Comparison of ENCODE assay signal across 9 mouse cellular contexts in the genomic region with DNA sequence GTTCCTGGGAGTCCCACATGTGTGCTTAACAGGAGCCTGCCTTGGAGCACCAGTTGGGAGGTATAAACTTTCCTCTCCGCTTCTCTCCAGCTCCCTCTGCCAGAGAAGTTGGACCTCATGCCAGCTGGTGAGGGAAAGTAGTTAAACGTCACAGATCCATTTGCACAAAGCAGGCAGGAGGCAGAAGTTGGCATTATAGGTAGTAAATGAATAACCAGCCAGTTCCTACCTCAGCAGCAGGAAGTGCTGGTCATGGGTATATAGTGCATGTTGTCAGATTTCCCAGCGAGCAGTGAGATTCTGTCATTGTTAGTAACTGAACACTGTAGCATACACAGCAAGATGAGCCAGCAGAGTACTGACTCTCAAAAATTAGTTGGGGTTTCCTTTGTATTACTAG. TPM values are rescaled to one million over a fixed set of nuclear protein-coding genes. Genes with fewer than 3 reads are reported as not detected.
DNase-seq lines count a peak whose midpoint lies in the region; ATAC-seq lines count a peak whose summit lies in the region.
"Had no signal": no experiment of that assay in that cellular context is flagged by ENCODE, and none has a peak within 500 bp of the region (broad histone marks: within the 10 kb centered on the region; RNA-seq: fewer than 3 reads in every experiment).

No protein-coding gene starts in this region.

- no peaks in the 10 kb centered on the region for H3K36me3 ChIP-seq in forebrain, embryonic 15.5 days
- H3K36me3 ChIP-seq in forebrain, embryonic 16.5 days (ENCODE audit: control insufficient read depth, insufficient read depth): no peaks in the 10 kb centered on the region
- no peaks in the 10 kb centered on the region for H3K36me3 ChIP-seq in kidney, embryonic 16.5 days (ENCODE audit: insufficient read depth, low read length)
- H3K36me3 ChIP-seq in midbrain, embryonic 14.5 days (ENCODE audit: control insufficient read depth, insufficient read depth, low read length): no peaks in the 10 kb centered on the region

- no peaks in the 10 kb centered on the region for H3K27me3 ChIP-seq in forebrain, embryonic 15.5 days
- H3K27me3 ChIP-seq in forebrain, embryonic 16.5 days (replicated peaks; ENCODE audit: control insufficient read depth, insufficient read depth, low read length): no peaks in the 10 kb centered on the region
- no peaks in the 10 kb centered on the region for H3K27me3 ChIP-seq in kidney, embryonic 16.5 days (ENCODE audit: insufficient read depth, low read length)
- no peaks in the 10 kb centered on the region for H3K27me3 ChIP-seq in midbrain, embryonic 14.5 days (ENCODE audit: control insufficient read depth, insufficient read depth, low read length)

- H3K9ac ChIP-seq in forebrain, embryonic 15.5 days (replicated peaks): no peak overlapping the region
- no peak overlapping the region for H3K9ac ChIP-seq in forebrain, embryonic 16.5 days (replicated peaks; ENCODE audit: low read depth, low read length)
- no peak overlapping the region; the same call in 1 of the 2 replicates for H3K9ac ChIP-seq in kidney, embryonic 16.5 days (replicated peaks; ENCODE audit: low read length)
- H3K9ac ChIP-seq in midbrain, embryonic 14.5 days (replicated peaks; ENCODE audit: low read length): no peak overlapping the region

- H3K9me3 ChIP-seq in forebrain, embryonic 15.5 days: no peaks in the 10 kb centered on the region
- H3K9me3 ChIP-seq in forebrain, embryonic 16.5 days (ENCODE audit: control insufficient read depth, low read length): no peaks in the 10 kb centered on the region
- H3K9me3 ChIP-seq in kidney, embryonic 16.5 days (ENCODE audit: low read length): no peaks in the 10 kb centered on the region
- H3K9me3 ChIP-seq in midbrain, embryonic 14.5 days (ENCODE audit: control insufficient read depth, low read length): no peaks in the 10 kb centered on the region

- peak; percentile 42 for DNase-seq in right cerebral cortex, postnatal 25 days
- no peak for DNase-seq in right cerebral cortex, postnatal 14 days
- peak; percentile 47 for DNase-seq in telencephalon, adult 2 months (ENCODE audit: low read depth, low spot score)
- DNase-seq in midbrain, embryonic 14.5 days: no peak
- DNase-seq in adrenal gland, adult 2 months: no peak
- DNase-seq: heart, adult 18-20 months had no signal

- no peak for ATAC-seq in forebrain, embryonic 15.5 days (replicated peaks)
- no peak for ATAC-seq in forebrain, embryonic 16.5 days
- peak; percentile 74; the same call in 1 of the 2 replicates for ATAC-seq in kidney, embryonic 16.5 days (ENCODE audit: low FRiP score, low TSS enrichment)
- ATAC-seq in midbrain, embryonic 14.5 days (ENCODE audit: low FRiP score, low TSS enrichment): no peak

- peaks cover 32% of the 10 kb centered on the region for H3K4me1 ChIP-seq in forebrain, embryonic 15.5 days
- H3K4me1 ChIP-seq in forebrain, embryonic 16.5 days (replicated peaks; ENCODE audit: control insufficient read depth, insufficient read depth, low read length): peaks cover 21% of the 10 kb centered on the region
- H3K4me1 ChIP-seq in kidney, embryonic 16.5 days (ENCODE audit: insufficient read depth, low read length): peaks cover 30% of the 10 kb centered on the region
- peaks cover 23% of the 10 kb centered on the region; the same call in 1 of the 2 replicates for H3K4me1 ChIP-seq in midbrain, embryonic 14.5 days (ENCODE audit: control insufficient read depth, insufficient read depth, low read length)

- H3K4me3 ChIP-seq in forebrain, embryonic 15.5 days: no peak overlapping the region
- no peak overlapping the region for H3K4me3 ChIP-seq in forebrain, embryonic 16.5 days (replicated peaks; ENCODE audit: low read length)
- no peak overlapping the region for H3K4me3 ChIP-seq in kidney, embryonic 16.5 days (ENCODE audit: low read length)
- no peak overlapping the region for H3K4me3 ChIP-seq in midbrain, embryonic 14.5 days (replicated peaks; ENCODE audit: low read depth, low read length)

- H3K4me2 ChIP-seq in forebrain, embryonic 15.5 days (replicated peaks): no peak overlapping the region
- H3K4me2 ChIP-seq in forebrain, embryonic 16.5 days (ENCODE audit: low read length): no peak overlapping the region
- H3K4me2 ChIP-seq in kidney, embryonic 16.5 days (replicated peaks; ENCODE audit: low read depth, low read length): peak overlapping the region; percentile 33
- no peak overlapping the region for H3K4me2 ChIP-seq in midbrain, embryonic 14.5 days (ENCODE audit: low read length)

- WGBS in forebrain, embryonic 15.5 days: 39% methylated on average over 3 of the region's 3 CpGs
- 52% methylated on average over 3 of the region's 3 CpGs for WGBS in forebrain, embryonic 16.5 days
- WGBS in kidney, embryonic 16.5 days: 33% methylated on average over 3 of the region's 3 CpGs
- WGBS in midbrain, embryonic 14.5 days: 62% methylated on average over 3 of the region's 3 CpGs

- 0 out of 2 replicates have a peak overlapping the region, but pooled peaks have one; percentile 23 for H3K27ac ChIP-seq in forebrain, embryonic 15.5 days (replicated peaks)
- no peak overlapping the region for H3K27ac ChIP-seq in forebrain, embryonic 16.5 days (ENCODE audit: low read length)
- peak overlapping the region; percentile 75; the same call in 1 of the 2 replicates for H3K27ac ChIP-seq in kidney, embryonic 16.5 days (ENCODE audit: low read length)
- H3K27ac ChIP-seq in midbrain, embryonic 14.5 days (replicated peaks; ENCODE audit: low read depth, low read length): no peak overlapping the region

RNA-seq across cellular contexts. Expression of a gene that starts 31.4 kb away (rescaled TPM):
- polyA plus RNA-seq in forebrain, embryonic 15.5 days (2015; fragmentation: Nextera tagmentation; extraction: Ambion mirVana): 29.2 and 31.0 TPM in 2 replicates
- polyA plus RNA-seq in forebrain, embryonic 16.5 days (2015; fragmentation: Nextera tagmentation; extraction: Ambion mirVana): 28.0 and 29.7 TPM in 2 replicates
- 9.1 and 10.7 TPM in 2 replicates for polyA plus RNA-seq in kidney, embryonic 16.5 days (2015; fragmentation: Nextera tagmentation; extraction: Ambion mirVana)
- polyA plus RNA-seq in midbrain, embryonic 14.5 days (2014; fragmentation: Nextera tagmentation; extraction: Ambion mirVana): 34.0 and 35.1 TPM in 2 replicates
- 10 to 100 TPM; 21.1 to 24.6 TPM for total RNA-seq in adrenal gland, adult 2 months (2021)
- 17.0 and 17.1 TPM in 2 replicates for polyA plus RNA-seq in adrenal gland, adult 2 months (2012; rRNA removed)

Comparison
In these comparisons a context has a peak if more than half of its experiments do, and no peak if none do; other contexts are left out.
1. H3K27ac ChIP-seq: peak in forebrain, embryonic 15.5 days (single experiment) and kidney, embryonic 16.5 days (single experiment); none in forebrain, embryonic 16.5 days (single experiment) and midbrain, embryonic 14.5 days (single experiment).
2. DNase-seq: peak in right cerebral cortex, postnatal 25 days (single experiment) and telencephalon, adult 2 months (single experiment); none in right cerebral cortex, postnatal 14 days (single experiment), midbrain, embryonic 14.5 days (single experiment) and adrenal gland, adult 2 months (single experiment).